Mouse (Mus musculus): ENCODE measurements around the gene Clec4n. TPM values are rescaled to one million over a fixed set of nuclear protein-coding genes. Genes with fewer than 3 reads are reported as not detected.
"Not testable (repeated sequence)": the region's sequence is repeated elsewhere in the genome, so short reads cannot be mapped to it uniquely, and the experiment has no call there.

Clec4n gene
- polyA plus RNA-seq, 1 experiment from 2014 or later = 1.1 TPM

GRCm38 (mm10) chr6:123259889-123260603 is 30.4 kb downstream of the Clec4n start:
- ATAC-seq (ENCODE audit: low read depth) = no peak
- Histone ChIP-seq H3K9ac (no peak overlapping the region), H3K4me2 (no peak overlapping the region), H3K4me3 (no peak overlapping the region), H3K27me3 (no peaks in the 10 kb centered on the region), H3K9me3 (no peaks in the 10 kb centered on the region), H3K4me1 (replicated peaks) (no peaks in the 10 kb centered on the region), H3K36me3 (no peaks in the 10 kb centered on the region), H3K27ac (replicated peaks) (no peak overlapping the region)
- WGBS = 84% methylated on average over 4 of the region's 4 CpGs

- H3K9ac ChIP-seq = no peak overlapping the region
- no peak for ATAC-seq (ENCODE audit: low read depth)
- WGBS = 93% methylated on average over 1 of the region's 1 CpGs
These were observed 31.2 kb downstream of the Clec4n start for GRCm38 (mm10) chr6:123260868-123261267.

GRCm38 (mm10) chr6:123261555-123262161 is 32.0 kb downstream of the Clec4n start, which contains the start of gene Clec4d:
TSS of gene Clec4d (plus strand) at chr6:123262111.
- no peak within 1 kb of the TSS for H3K4me2 ChIP-seq
- no peak within 1 kb of the TSS for H3K9ac ChIP-seq
- no peaks in the 10 kb centered on the region for H3K4me1 ChIP-seq (replicated peaks)
- no peaks in the 10 kb centered on the region for H3K9me3 ChIP-seq
- no peak within 1 kb of the TSS for H3K4me3 ChIP-seq
- H3K36me3 ChIP-seq = no peaks in the 10 kb centered on the region
- H3K27ac ChIP-seq (replicated peaks) = no peak within 1 kb of the TSS
- no peaks in the 10 kb centered on the region for H3K27me3 ChIP-seq
- ATAC-seq (ENCODE audit: low read depth) = no peak
- WGBS = 75% methylated on average over 4 of the region's 4 CpGs

More at GRCm38 (mm10) chr6:123260868-123261267, 31.2 kb downstream of the Clec4n start:
- Histone ChIP-seq H3K4me1 (replicated peaks) (no peaks in the 10 kb centered on the region), H3K4me2 (no peak overlapping the region), H3K27ac (replicated peaks) (no peak overlapping the region), H3K36me3 (no peaks in the 10 kb centered on the region), H3K27me3 (no peaks in the 10 kb centered on the region), H3K9me3 (no peaks in the 10 kb centered on the region), H3K4me3 (no peak overlapping the region)

GRCm38 (mm10) chr6:123264194-123264593 is 34.6 kb downstream of the Clec4n start:
- ATAC-seq (ENCODE audit: low read depth) = no peak

GRCm38 (mm10) chr6:123265809-123266208 is 36.2 kb downstream of the Clec4n start:
- 93% methylated on average over 4 of the region's 4 CpGs for WGBS
- Histone ChIP-seq H3K4me2 (no peak overlapping the region), H3K27ac (replicated peaks) (no peak overlapping the region), H3K9ac (no peak overlapping the region), H3K27me3 (no peaks in the 10 kb centered on the region), H3K9me3 (0 out of 2 replicates have a peak, but pooled peaks cover 2% of the 10 kb centered on the region), H3K36me3 (no peaks in the 10 kb centered on the region), H3K4me3 (no peak overlapping the region), H3K4me1 (replicated peaks) (no peaks in the 10 kb centered on the region)
- no peak for ATAC-seq (ENCODE audit: low read depth)

More at GRCm38 (mm10) chr6:123264194-123264593, 34.6 kb downstream of the Clec4n start:
- Histone ChIP-seq H3K4me3 (no peak overlapping the region), H3K9me3 (no peaks in the 10 kb centered on the region), H3K9ac (no peak overlapping the region), H3K27me3 (no peaks in the 10 kb centered on the region), H3K36me3 (no peaks in the 10 kb centered on the region), H3K4me1 (replicated peaks) (no peaks in the 10 kb centered on the region), H3K4me2 (no peak overlapping the region), H3K27ac (replicated peaks) (no peak overlapping the region)
- WGBS = 95% methylated on average over 3 of the region's 3 CpGs

DNA sequence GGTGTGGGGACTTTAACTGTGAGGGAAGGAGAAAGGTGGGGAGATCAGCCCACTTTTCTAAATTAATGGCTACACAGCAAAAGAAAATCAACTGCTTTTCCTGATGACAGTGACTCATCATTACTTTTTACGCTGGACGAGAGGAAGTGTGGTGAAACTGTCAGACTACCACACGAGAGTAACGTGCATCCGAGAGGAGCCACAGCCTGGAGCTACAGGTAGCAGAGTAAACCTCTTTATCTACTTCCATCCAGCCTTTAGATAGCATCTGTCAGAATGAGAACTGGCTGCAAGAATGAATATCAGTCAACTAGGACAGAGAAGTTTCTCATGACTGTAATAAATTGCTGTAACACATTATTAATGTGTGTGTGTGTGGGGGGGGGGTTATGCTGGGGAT is 37.3 kb downstream of the Clec4n start:
- Histone ChIP-seq H3K4me1 (replicated peaks) (no peaks in the 10 kb centered on the region), H3K4me2 (no peak overlapping the region), H3K9me3 (0 out of 2 replicates have a peak, but pooled peaks cover 2% of the 10 kb centered on the region), H3K27ac (replicated peaks) (no peak overlapping the region), H3K4me3 (no peak overlapping the region), H3K9ac (no peak overlapping the region), H3K27me3 (no peaks in the 10 kb centered on the region), H3K36me3 (no peaks in the 10 kb centered on the region)
- ATAC-seq (ENCODE audit: low read depth) = no peak
- WGBS = 84% methylated on average over 5 of the region's 5 CpGs

DNA sequence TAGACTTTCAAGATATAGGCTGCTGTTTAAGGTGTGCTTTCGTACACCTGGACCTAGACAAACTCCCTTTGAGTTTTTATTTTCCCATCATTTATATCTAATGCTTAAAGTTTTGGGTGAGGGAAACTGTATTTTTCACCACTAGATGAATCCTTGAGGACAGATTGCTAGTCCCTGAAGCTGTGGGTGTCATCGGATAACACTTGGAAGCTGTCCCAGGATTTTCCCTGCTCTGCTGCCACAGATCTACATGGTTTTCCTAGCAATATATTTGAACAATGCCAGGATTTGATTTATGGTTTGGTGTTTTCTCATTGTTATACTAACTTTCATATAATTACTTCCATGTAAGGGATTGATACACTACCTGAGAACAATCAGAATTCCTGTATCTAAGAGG is 49.8 kb downstream of the Clec4n start:
- H3K4me1 ChIP-seq (replicated peaks) = no peaks in the 10 kb centered on the region
- H3K27me3 ChIP-seq = no peaks in the 10 kb centered on the region
- no peak overlapping the region for H3K9ac ChIP-seq
- ATAC-seq (ENCODE audit: low read depth) = no peak
- 92% methylated on average over 2 of the region's 2 CpGs for WGBS
- H3K9me3 ChIP-seq = no peaks in the 10 kb centered on the region
- no peak overlapping the region for H3K4me2 ChIP-seq
- H3K27ac ChIP-seq (replicated peaks) = no peak overlapping the region
- H3K36me3 ChIP-seq = no peaks in the 10 kb centered on the region
- no peak overlapping the region for H3K4me3 ChIP-seq

DNA sequence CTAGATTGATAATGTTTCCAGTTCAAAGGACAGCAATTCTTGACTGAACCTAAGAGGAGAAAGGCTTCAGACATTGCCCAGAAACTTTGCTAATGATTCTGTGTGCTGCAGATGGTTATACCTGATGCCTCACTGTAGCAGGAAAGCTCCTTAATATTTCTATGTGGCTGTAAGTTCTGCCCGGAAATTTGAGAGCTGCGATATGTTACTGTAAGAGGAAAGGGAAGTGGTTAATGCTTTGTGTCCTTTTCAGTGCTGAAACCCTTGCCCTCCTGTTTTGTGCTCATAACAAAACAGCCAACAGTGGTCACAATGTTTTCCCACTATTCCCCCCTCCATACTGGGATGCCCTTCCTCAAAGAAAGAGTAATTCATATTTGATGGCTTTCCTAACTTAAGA is 56.7 kb downstream of the Clec4n start:
- Histone ChIP-seq H3K9ac (no peak overlapping the region), H3K27me3 (no peaks in the 10 kb centered on the region), H3K9me3 (no peaks in the 10 kb centered on the region), H3K27ac (replicated peaks) (no peak overlapping the region), H3K4me2 (no peak overlapping the region), H3K4me1 (replicated peaks) (no peaks in the 10 kb centered on the region), H3K4me3 (no peak overlapping the region), H3K36me3 (no peaks in the 10 kb centered on the region)
- 91% methylated on average over 2 of the region's 2 CpGs for WGBS
- no peak for ATAC-seq (ENCODE audit: low read depth)

- ATAC-seq (ENCODE audit: low read depth) = no peak
- H3K9me3 ChIP-seq = no peaks in the 10 kb centered on the region
- 87% methylated on average over 10 of the region's 10 CpGs for WGBS
- no peak overlapping the region for H3K9ac ChIP-seq
- H3K27me3 ChIP-seq = no peaks in the 10 kb centered on the region
- no peak overlapping the region for H3K4me2 ChIP-seq
- H3K4me3 ChIP-seq = no peak overlapping the region
- no peaks in the 10 kb centered on the region for H3K4me1 ChIP-seq (replicated peaks)
- no peak overlapping the region for H3K27ac ChIP-seq (replicated peaks)
- H3K36me3 ChIP-seq = no peaks in the 10 kb centered on the region
These were observed 59.3 kb downstream of the Clec4n start for GRCm38 (mm10) chr6:123288931-123289330.

DNA sequence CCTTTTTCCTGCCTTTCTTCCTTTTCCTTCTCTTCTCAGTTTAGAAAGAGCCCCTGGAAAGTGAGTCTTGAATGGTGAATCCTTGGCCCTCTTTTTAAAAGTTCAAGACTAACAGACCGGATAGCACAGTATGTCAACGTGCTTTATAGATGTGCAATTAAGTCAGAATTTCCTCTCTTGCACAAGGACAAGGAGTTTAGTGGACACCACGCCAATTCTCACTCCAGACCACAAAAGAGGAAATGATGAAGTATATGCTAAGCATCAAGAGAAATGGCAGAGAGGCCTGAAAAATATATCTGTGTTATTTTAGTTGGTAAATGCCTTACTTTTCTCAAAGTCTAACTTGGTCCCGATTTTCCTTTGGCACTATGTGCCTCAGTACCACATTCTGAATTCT is 60.1 kb downstream of the Clec4n start, which contains the start of gene Clec4e:
TSS of gene Clec4e (minus strand) at position 118 of the 400 bp plus-strand sequence.
- no peak for ATAC-seq (ENCODE audit: low read depth)
- Histone ChIP-seq H3K4me1 (replicated peaks) (no peaks in the 10 kb centered on the region), H3K27ac (replicated peaks) (no peak within 1 kb of the TSS), H3K9ac (no peak within 1 kb of the TSS), H3K4me2 (no peak within 1 kb of the TSS), H3K36me3 (no peaks in the 10 kb centered on the region), H3K4me3 (no peak within 1 kb of the TSS), H3K9me3 (no peaks in the 10 kb centered on the region), H3K27me3 (no peaks in the 10 kb centered on the region)
- WGBS = 89% methylated on average over 4 of the region's 4 CpGs

GRCm38 (mm10) chr6:123292751-123293400 is 63.2 kb downstream of the Clec4n start:
- no peak for ATAC-seq (ENCODE audit: low read depth)

GRCm38 (mm10) chr6:123293509-123293908 is 63.9 kb downstream of the Clec4n start:
- not testable (repeated sequence) for ATAC-seq (ENCODE audit: low read depth); H3K4me1 ChIP-seq (replicated peaks); H3K4me3 ChIP-seq; H3K9me3 ChIP-seq; H3K27me3 ChIP-seq; H3K36me3 ChIP-seq; H3K9ac ChIP-seq; H3K4me2 ChIP-seq; H3K27ac ChIP-seq (replicated peaks)
- WGBS = 92% methylated on average over 11 of the region's 11 CpGs

More at GRCm38 (mm10) chr6:123292751-123293400, 63.2 kb downstream of the Clec4n start:
- Histone ChIP-seq H3K9me3 (no peaks in the 10 kb centered on the region), H3K4me3 (no peak overlapping the region), H3K27me3 (no peaks in the 10 kb centered on the region), H3K27ac (replicated peaks) (no peak overlapping the region), H3K4me2 (no peak overlapping the region), H3K9ac (no peak overlapping the region), H3K4me1 (replicated peaks) (no peaks in the 10 kb centered on the region), H3K36me3 (no peaks in the 10 kb centered on the region)
- WGBS = 92% methylated on average over 1 of the region's 1 CpGs
